Comparison of ENCODE assay signal across 10 mouse cellular contexts in the genomic region with DNA sequence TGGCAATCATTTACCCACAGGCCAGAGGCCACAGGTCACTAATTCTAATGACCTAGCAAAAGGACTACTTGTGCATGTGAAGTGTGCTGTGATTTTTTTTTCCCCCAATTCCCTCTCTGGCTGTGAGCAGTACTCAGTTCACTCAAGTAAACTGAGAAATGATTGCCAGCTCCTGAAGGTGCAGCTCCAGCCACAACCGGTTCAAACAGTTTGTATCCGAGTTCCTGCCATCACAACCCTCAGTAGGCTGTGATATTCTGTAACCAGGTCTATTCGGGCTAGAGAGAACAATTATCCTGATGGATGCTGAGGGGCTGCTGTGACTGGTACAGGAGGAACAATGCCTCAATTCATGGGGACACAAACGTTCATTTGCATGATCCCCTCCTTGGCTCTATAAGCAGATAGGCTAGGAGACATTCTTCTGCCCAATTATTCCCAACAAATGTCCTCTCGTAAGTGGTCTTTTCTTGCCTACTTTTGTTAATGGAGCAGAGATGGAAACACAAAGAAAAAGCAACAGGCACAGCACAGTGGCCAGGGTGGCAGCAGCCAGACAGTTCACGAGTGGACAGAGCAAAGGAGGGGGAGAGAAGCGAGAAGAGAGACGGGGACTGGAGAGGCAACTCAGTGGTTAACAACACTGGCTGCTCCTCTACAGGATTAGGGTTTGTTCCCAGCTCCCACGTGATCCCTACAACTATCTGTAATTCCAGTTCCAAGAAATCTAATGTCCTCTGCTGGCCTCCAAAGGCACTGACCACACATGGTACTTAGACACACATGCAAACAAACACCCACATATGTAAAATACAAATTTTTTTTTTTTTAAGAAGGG. TPM values are rescaled to one million over a fixed set of nuclear protein-coding genes. Genes with fewer than 3 reads are reported as not detected.
A peak's percentile ranks its signal among the peaks of the same experiment; 100 is the strongest.
DNase-seq lines count a peak whose midpoint lies in the region; ATAC-seq and TF ChIP-seq lines count a peak whose summit lies in the region.
"Had no signal": no experiment of that assay in that cellular context is flagged by ENCODE, and none has a peak within 500 bp of the region (broad histone marks: within the 10 kb centered on the region; RNA-seq: fewer than 3 reads in every experiment).

No protein-coding gene starts in this region.

- 11% methylated on average over 9 of the region's 9 CpGs for WGBS in forebrain, postnatal 0 days
- WGBS in neural tube, embryonic 14.5 days = 17% methylated on average over 9 of the region's 9 CpGs
- 58% methylated on average over 9 of the region's 9 CpGs for WGBS in heart, embryonic 10.5 days

- H3K27me3 ChIP-seq in forebrain, postnatal 0 days (ENCODE audit: insufficient read depth, low read length) = no peaks in the 10 kb centered on the region
- H3K27me3 ChIP-seq in neural tube, embryonic 14.5 days (ENCODE audit: control insufficient read depth, insufficient read depth, low read length) = no peaks in the 10 kb centered on the region
- no peaks in the 10 kb centered on the region for H3K27me3 ChIP-seq in heart, embryonic 10.5 days (ENCODE audit: insufficient read depth, poor library complexity, severe bottlenecking)

- peaks cover 13% of the 10 kb centered on the region for H3K36me3 ChIP-seq in forebrain, postnatal 0 days (ENCODE audit: insufficient read depth)
- H3K36me3 ChIP-seq in neural tube, embryonic 14.5 days (ENCODE audit: control insufficient read depth, insufficient read depth, low read length) = no peaks in the 10 kb centered on the region; the same call in 1 of the 2 replicates
- peaks cover 26% of the 10 kb centered on the region for H3K36me3 ChIP-seq in heart, embryonic 10.5 days

- no peak for DNase-seq in layer of hippocampus, adult 2 months (ENCODE audit: low spot score in 2 of 2)
- no peak for DNase-seq in layer of hippocampus, postnatal 36 days
- DNase-seq in forebrain, postnatal 0 days = peak; percentile 10
- DNase-seq in kidney, postnatal 10 days = peak; percentile 45
- DNase-seq in heart, embryonic 10.5 days (ENCODE audit: low spot score) = no peak
- DNase-seq in MN1 (ENCODE audit: low spot score) = no peak
- DNase-seq: cerebellum, adult 8-10 months had no signal

- H3K4me2 ChIP-seq in forebrain, postnatal 0 days (ENCODE audit: low read depth) = no peak overlapping the region
- no peak overlapping the region for H3K4me2 ChIP-seq in neural tube, embryonic 14.5 days (ENCODE audit: low read depth, low read length)

- H3K9ac ChIP-seq in forebrain, postnatal 0 days = no peak overlapping the region
- no peak overlapping the region for H3K9ac ChIP-seq in neural tube, embryonic 14.5 days (replicated peaks; ENCODE audit: low read depth, low read length)
- H3K9ac ChIP-seq: liver, embryonic 14.5 days had no signal

- TF ChIP-seq CTCF in layer of hippocampus, adult 2 months (conservative IDR thresholded peaks at IDR 0.05) = peak; percentile 15; the same call in 1 of the 2 replicates
- peak; percentile 3; the same call in 1 of the 2 replicates for TF ChIP-seq CTCF in forebrain, postnatal 0 days (IDR thresholded peaks at IDR 0.05; ENCODE audit: low read depth)

- H3K27ac ChIP-seq in layer of hippocampus, adult 2 months = peak overlapping the region; percentile 82
- H3K27ac ChIP-seq in forebrain, postnatal 0 days (ENCODE audit: low read depth, low read length) = no peak overlapping the region
- no peak overlapping the region for H3K27ac ChIP-seq in neural tube, embryonic 14.5 days (ENCODE audit: low read depth, low read length)
- H3K27ac ChIP-seq in heart, embryonic 10.5 days = no peak overlapping the region
- H3K27ac ChIP-seq: liver, embryonic 14.5 days had no signal

- ATAC-seq in forebrain, postnatal 0 days = peak; percentile 71
- ATAC-seq in neural tube, embryonic 14.5 days (ENCODE audit: low read depth) = peak; percentile 48; the same call in 1 of the 2 replicates
- no peak for ATAC-seq in activated CD4-positive, CD25-positive, alpha-beta regulatory T cell, adult 4 months

- H3K9me3 ChIP-seq in forebrain, postnatal 0 days (ENCODE audit: low read length) = no peaks in the 10 kb centered on the region
- H3K9me3 ChIP-seq in neural tube, embryonic 14.5 days (ENCODE audit: control insufficient read depth, low read length) = no peaks in the 10 kb centered on the region
- no peaks in the 10 kb centered on the region for H3K9me3 ChIP-seq in heart, embryonic 10.5 days

- H3K4me1 ChIP-seq in forebrain, postnatal 0 days (ENCODE audit: insufficient read depth) = no peaks in the 10 kb centered on the region
- H3K4me1 ChIP-seq in neural tube, embryonic 14.5 days (ENCODE audit: control insufficient read depth, insufficient read depth, low read length) = no peaks in the 10 kb centered on the region
- H3K4me1 ChIP-seq in heart, embryonic 10.5 days = no peaks in the 10 kb centered on the region

- no peak overlapping the region for H3K4me3 ChIP-seq in layer of hippocampus, adult 2 months
- H3K4me3 ChIP-seq in forebrain, postnatal 0 days (ENCODE audit: low read depth, low read length) = no peak overlapping the region
- no peak overlapping the region for H3K4me3 ChIP-seq in neural tube, embryonic 14.5 days (ENCODE audit: low read depth, low read length)
- no peak overlapping the region for H3K4me3 ChIP-seq in heart, embryonic 10.5 days

RNA-seq across cellular contexts. Expression of a gene that starts 8.8 kb away (rescaled TPM):
- 10 to 100 TPM; 20.5 to 21.7 TPM for total RNA-seq in layer of hippocampus, adult 2 months (2021)
- 10 to 100 TPM; 21.1 to 21.4 TPM for total RNA-seq in layer of hippocampus, postnatal 36 days (2021)
- total RNA-seq in forebrain, postnatal 0 days (2014; rRNA removed) = 48.5 and 61.6 TPM in 2 replicates
- polyA plus RNA-seq in forebrain, postnatal 0 days (2015; fragmentation: Nextera tagmentation; extraction: Ambion mirVana) = 63.5 and 63.6 TPM in 2 replicates
- 61.8 and 66.1 TPM in 2 replicates for polyA plus RNA-seq in neural tube, embryonic 14.5 days (2014; fragmentation: Nextera tagmentation; extraction: Ambion mirVana)
- polyA plus RNA-seq in heart, embryonic 10.5 days (2016; fragmentation: Nextera tagmentation; extraction: Ambion mirVana) = 74.8 and 81.9 TPM in 2 replicates
- polyA plus RNA-seq in activated CD4-positive, CD25-positive, alpha-beta regulatory T cell, adult 4 months (2017; shearing (Covaris generic)) = 10 to 100 TPM; 84.9 to 98.4 TPM

RNA-seq across cellular contexts. Expression of a gene that starts 33.0 kb away (rescaled TPM):
- total RNA-seq in layer of hippocampus, adult 2 months (2021) = 10 to 100 TPM; 65.4 to 65.6 TPM
- total RNA-seq in layer of hippocampus, postnatal 36 days (2021) = 10 to 100 TPM; 62.7 to 68.3 TPM
- 31.0 and 37.6 TPM in 2 replicates for total RNA-seq in forebrain, postnatal 0 days (2014; rRNA removed)
- 40.1 and 45.7 TPM in 2 replicates for polyA plus RNA-seq in forebrain, postnatal 0 days (2015; fragmentation: Nextera tagmentation; extraction: Ambion mirVana)
- polyA plus RNA-seq in neural tube, embryonic 14.5 days (2014; fragmentation: Nextera tagmentation; extraction: Ambion mirVana) = 64.9 and 71.4 TPM in 2 replicates
- polyA plus RNA-seq in heart, embryonic 10.5 days (2016; fragmentation: Nextera tagmentation; extraction: Ambion mirVana) = 96.1 and 97.8 TPM in 2 replicates
- polyA plus RNA-seq in activated CD4-positive, CD25-positive, alpha-beta regulatory T cell, adult 4 months (2017; shearing (Covaris generic)) = 10 to 100 TPM; 78.4 to 78.9 TPM

RNA-seq across cellular contexts. Expression of a gene that starts 33.1 kb away (rescaled TPM):
- 1 to 10 TPM; 1.6 to 2.7 TPM for total RNA-seq in layer of hippocampus, adult 2 months (2021)
- 1 to 10 TPM; 1.5 to 2.4 TPM for total RNA-seq in layer of hippocampus, postnatal 36 days (2021)
- total RNA-seq in forebrain, postnatal 0 days (2014; rRNA removed) = 1.7 and 2.0 TPM in 2 replicates
- 1.5 and 2.1 TPM in 2 replicates for polyA plus RNA-seq in forebrain, postnatal 0 days (2015; fragmentation: Nextera tagmentation; extraction: Ambion mirVana)
- 3.8 and 5.1 TPM in 2 replicates for polyA plus RNA-seq in neural tube, embryonic 14.5 days (2014; fragmentation: Nextera tagmentation; extraction: Ambion mirVana)
- polyA plus RNA-seq in heart, embryonic 10.5 days (2016; fragmentation: Nextera tagmentation; extraction: Ambion mirVana) = 14.1 and 15.3 TPM in 2 replicates
- 1 to 10 TPM; 5.5 to 6.4 TPM for polyA plus RNA-seq in activated CD4-positive, CD25-positive, alpha-beta regulatory T cell, adult 4 months (2017; shearing (Covaris generic))

RNA-seq across cellular contexts. Expression of a gene that starts 43.8 kb away (rescaled TPM):
- total RNA-seq in layer of hippocampus, adult 2 months (2021) = 10 to 100 TPM; 35.4 to 37.3 TPM
- total RNA-seq in layer of hippocampus, postnatal 36 days (2021) = 10 to 100 TPM; 35.6 to 39.1 TPM
- total RNA-seq in forebrain, postnatal 0 days (2014; rRNA removed) = 38.1 and 42.3 TPM in 2 replicates
- polyA plus RNA-seq in forebrain, postnatal 0 days (2015; fragmentation: Nextera tagmentation; extraction: Ambion mirVana) = 32.0 and 40.8 TPM in 2 replicates
- polyA plus RNA-seq in neural tube, embryonic 14.5 days (2014; fragmentation: Nextera tagmentation; extraction: Ambion mirVana) = 39.3 and 44.2 TPM in 2 replicates
- 64.2 and 73.9 TPM in 2 replicates for polyA plus RNA-seq in heart, embryonic 10.5 days (2016; fragmentation: Nextera tagmentation; extraction: Ambion mirVana)
- 10 to 100 TPM; 22.8 to 24.7 TPM for polyA plus RNA-seq in activated CD4-positive, CD25-positive, alpha-beta regulatory T cell, adult 4 months (2017; shearing (Covaris generic))

RNA-seq across cellular contexts. Expression of a gene that starts 47.9 kb away (rescaled TPM):
- total RNA-seq in layer of hippocampus, adult 2 months (2021) = 10 to 100 TPM; 25.8 to 29.0 TPM
- total RNA-seq in layer of hippocampus, postnatal 36 days (2021) = 10 to 100 TPM; 25.0 to 25.7 TPM
- total RNA-seq in forebrain, postnatal 0 days (2014; rRNA removed) = 22.6 and 23.5 TPM in 2 replicates
- 16.1 and 18.2 TPM in 2 replicates for polyA plus RNA-seq in forebrain, postnatal 0 days (2015; fragmentation: Nextera tagmentation; extraction: Ambion mirVana)
- 8.9 and 10.6 TPM in 2 replicates for polyA plus RNA-seq in neural tube, embryonic 14.5 days (2014; fragmentation: Nextera tagmentation; extraction: Ambion mirVana)
- polyA plus RNA-seq in heart, embryonic 10.5 days (2016; fragmentation: Nextera tagmentation; extraction: Ambion mirVana) = 16.0 and 18.4 TPM in 2 replicates
- 10 to 100 TPM; 12.0 to 21.5 TPM for polyA plus RNA-seq in activated CD4-positive, CD25-positive, alpha-beta regulatory T cell, adult 4 months (2017; shearing (Covaris generic))

Comparison
In these comparisons a context has a peak if more than half of its experiments do, and no peak if none do; other contexts are left out.
1. DNase-seq: peak in forebrain, postnatal 0 days (single experiment) and kidney, postnatal 10 days (single experiment); none in layer of hippocampus, adult 2 months (0 of 2), layer of hippocampus, postnatal 36 days (0 of 2), heart, embryonic 10.5 days (single experiment) and MN1 (single experiment).